Mouse (Mus musculus) cerebellum, adult 11 months (tissue): ENCODE data around the gene Gipc3.

Experiments
- DNase-seq: peaks from one replicate; pipeline ENCODE4 v3.0.0; 2022

The Gipc3 gene

GRCm38 (mm10) chr10:81342686-81343505, at the start of gene Gipc3:
Gene Gipc3 (minus strand): TSS chr10:81343266.
- DNase-seq = no peak

GRCm38 (mm10) chr10:81392781-81393185, 49.7 kb upstream of the Gipc3 start, which contains the start of gene Smim24:
Gene Smim24 (plus strand): TSS chr10:81393051.
- no peak for DNase-seq

- DNase-seq = no peak
These were observed 49.2 kb upstream of the Gipc3 start for GRCm38 (mm10) chr10:81392270-81392669.

- DNase-seq = no peak
These were observed 47.6 kb upstream of the Gipc3 start for GRCm38 (mm10) chr10:81390678-81390965.

GRCm38 (mm10) chr10:81389801-81390677, 47.0 kb upstream of the Gipc3 start:
- peak; percentile 74 for DNase-seq

GRCm38 (mm10) chr10:81389373-81389772, 46.3 kb upstream of the Gipc3 start:
- DNase-seq = no peak

GRCm38 (mm10) chr10:81388505-81389055, 45.5 kb upstream of the Gipc3 start, which contains the start of gene Gm48552:
Gene Gm48552 (plus strand): TSS chr10:81389005.
- no peak for DNase-seq

- no peak for DNase-seq
These were observed 44.6 kb upstream of the Gipc3 start for GRCm38 (mm10) chr10:81387716-81388115.

GRCm38 (mm10) chr10:81385603-81386306, 42.7 kb upstream of the Gipc3 start:
- DNase-seq = no peak

- no peak for DNase-seq
These were observed 41.5 kb upstream of the Gipc3 start for GRCm38 (mm10) chr10:81384605-81384982.

- DNase-seq = peak; percentile 99
These were observed 40.9 kb upstream of the Gipc3 start, which contains the start of the genes Dohh and Gm48551 for GRCm38 (mm10) chr10:81383802-81384604. Gene Dohh (plus strand): TSS chr10:81384428. Gene Gm48551 (plus strand): TSS chr10:81384466.

- no peak for DNase-seq
These were observed 39.0 kb upstream of the Gipc3 start for GRCm38 (mm10) chr10:81382039-81382438.

GRCm38 (mm10) chr10:81379809-81380378, 36.8 kb upstream of the Gipc3 start:
- DNase-seq = no peak

- no peak for DNase-seq
These were observed 36.1 kb upstream of the Gipc3 start for GRCm38 (mm10) chr10:81379183-81379553.

GRCm38 (mm10) chr10:81378553-81379182, 35.6 kb upstream of the Gipc3 start:
- DNase-seq = peak; percentile 100

- no peak for DNase-seq
These were observed 34.9 kb upstream of the Gipc3 start, which contains the start of gene Fzr1 for GRCm38 (mm10) chr10:81377793-81378552. Gene Fzr1 (minus strand): TSS chr10:81378516.

- DNase-seq = no peak
These were observed 34.2 kb upstream of the Gipc3 start for GRCm38 (mm10) chr10:81377362-81377664.

- no peak for DNase-seq
These were observed 33.7 kb upstream of the Gipc3 start for GRCm38 (mm10) chr10:81376561-81377361.

- DNase-seq = no peak
These were observed 32.3 kb upstream of the Gipc3 start for GRCm38 (mm10) chr10:81375322-81375721.

GRCm38 (mm10) chr10:81367207-81367495, 24.1 kb upstream of the Gipc3 start:
- no peak for DNase-seq
